Mouse (Mus musculus) small intestine, adult 2 months (tissue): ENCODE measurements around the gene Fosl1.

Experiments
- CTCF ChIP-seq: fragments of 200-500 bp; IDR thresholded peaks from 2 replicates; pipeline ENCODE4 v1.5.1; 2012; ENCODE audit warnings: low read depth, mild to moderate bottlenecking, control low read depth, inconsistent platforms, low read length, moderate library complexity, mixed read lengths; ENCODE audit not compliant: insufficient replicate concordance, insufficient read length; ENCODE audit errors: extremely low read depth
- POLR2A ChIP-seq: fragments of 200-500 bp; IDR thresholded peaks from 2 replicates; pipeline ENCODE4 v1.6.1; 2012; ENCODE audit warnings: low read depth, mild to moderate bottlenecking, control low read depth, inconsistent platforms, low read length, moderate library complexity

- TF ChIP-seq CTCF (no peak), POLR2A (no peak)
Measured at GRCm38 (mm10) chr19:5468374-5468773, 21.0 kb downstream of the Fosl1 start, which contains the start of gene Ctsw.
